Mouse (Mus musculus) left cerebral cortex, postnatal 36 days (tissue): ENCODE measurements at regions not wholly inside any gene's neighbourhood (a gene's known extent, or its start where the extent isn't known, plus 50 kb on each side); places are given as distances from the start of the nearest gene placed in this dataset.

Experiments used
- DNase-seq, 2 experiments: peaks; one replicate each; pipeline ENCODE4 v3.0.0; 2021 to 2022; ENCODE audit warnings: low spot score in 2 of 2, mixed read lengths in 1 of 2
- intact Hi-C: fragments of 180-260 bp; cut with DNase I; formaldehyde crosslinking; loops from one replicate; pipeline ENCODE4 v1.15.1; 2025

DNA sequence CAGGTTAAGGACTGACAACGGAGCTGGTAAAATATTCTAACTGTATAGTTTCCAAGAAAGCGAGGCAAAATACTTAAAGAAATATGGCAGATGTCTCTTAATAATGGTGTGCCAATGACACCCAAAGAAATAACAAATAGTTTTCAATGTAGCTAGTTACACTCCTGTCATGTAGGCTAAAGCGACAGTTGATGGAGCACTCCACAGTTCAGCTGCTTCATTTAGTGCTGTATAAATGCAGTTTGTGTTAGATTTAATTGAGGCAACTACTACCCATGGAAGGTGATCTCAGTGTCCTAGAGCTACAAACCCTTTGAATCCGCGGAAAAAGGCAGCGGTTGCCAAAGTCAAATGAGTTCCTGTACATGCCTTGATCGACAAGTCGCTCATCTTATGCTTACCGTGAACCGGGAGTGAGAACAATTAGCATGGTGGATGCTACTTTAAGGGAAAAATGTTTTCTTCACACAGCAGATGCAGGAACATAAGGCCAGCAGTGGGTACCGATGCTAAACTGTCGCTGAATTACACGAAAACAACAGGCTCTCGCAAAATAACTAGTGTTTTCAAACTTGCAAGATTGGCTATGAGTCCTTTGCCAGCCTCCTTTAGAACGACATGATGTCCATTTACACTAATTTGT lies 961.4 kb downstream of the Mat2b start:
- intact Hi-C loops = no loop called here

DNA sequence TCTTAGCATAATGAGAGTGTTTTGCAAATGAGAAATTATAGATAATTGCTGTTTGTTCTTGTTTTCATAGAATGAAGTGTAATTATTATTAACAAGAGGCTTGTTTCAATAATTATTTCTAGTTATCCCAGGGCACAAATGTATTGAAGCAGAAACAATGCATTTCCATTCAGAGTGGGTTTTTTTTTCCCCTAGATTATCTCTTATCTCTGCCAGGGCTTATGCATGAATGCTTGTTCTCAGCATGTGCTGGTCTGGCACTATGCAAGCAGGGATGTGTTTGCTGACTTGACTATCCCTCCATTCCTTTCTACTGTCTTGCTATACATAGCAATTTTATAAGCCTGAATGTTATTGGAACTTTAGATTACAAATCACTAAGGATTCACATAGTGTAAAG lies 971.4 kb downstream of the Mat2b start:
- intact Hi-C loops = no loop called here
- DNase-seq = no peak

More for the DNA sequence above, 961.4 kb downstream of the Mat2b start:
- DNase-seq = no peak

GRCm38 (mm10) chr11:39678521-39678920 lies 1016.5 kb downstream of the Mat2b start:
- intact Hi-C loops = no loop called here
- no peak for DNase-seq

DNA sequence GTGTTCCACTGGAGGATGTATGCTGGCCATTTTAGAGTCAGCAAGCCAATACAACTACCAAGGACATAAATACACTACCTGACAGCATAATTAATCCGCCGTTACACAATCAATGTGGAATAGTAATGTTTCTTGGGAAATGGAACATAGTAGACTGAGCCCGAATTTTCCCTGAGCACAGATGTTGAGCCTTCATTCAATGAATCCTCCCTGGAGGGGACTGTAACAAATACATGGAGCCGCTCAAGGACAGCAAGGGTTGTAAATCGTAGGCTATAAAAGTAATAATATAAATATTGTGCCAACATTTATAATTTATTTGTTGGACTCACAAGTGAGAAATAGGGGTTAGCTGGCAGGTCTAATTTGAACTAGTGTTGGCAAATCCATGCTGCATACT lies 1041.4 kb downstream of the Mat2b start:
- DNase-seq = no peak
- intact Hi-C loops = no loop called here

GRCm38 (mm10) chr11:39619356-39619755 lies 1075.6 kb downstream of the Mat2b start:
- intact Hi-C loops = no loop called here
- DNase-seq = no peak

DNA sequence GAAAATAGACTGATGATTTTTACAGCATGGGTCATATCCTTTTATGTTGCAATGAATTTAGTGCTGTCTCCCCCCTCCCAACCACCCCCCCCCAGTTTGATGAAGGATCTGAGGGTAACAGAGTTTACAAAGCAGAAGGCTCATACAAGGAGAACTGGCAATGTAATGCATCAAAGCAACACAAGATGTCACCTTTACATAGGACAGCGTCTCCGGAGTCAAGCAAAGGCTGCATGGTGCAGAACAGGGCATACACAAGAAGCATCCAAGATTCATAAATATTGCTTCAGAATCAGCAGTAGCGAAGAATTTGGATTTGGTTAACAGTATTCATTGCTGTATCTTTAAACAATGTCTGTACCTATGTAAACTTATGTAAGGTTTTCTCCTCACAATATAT lies 1079.2 kb downstream of the Mat2b start:
- DNase-seq = no peak

DNA sequence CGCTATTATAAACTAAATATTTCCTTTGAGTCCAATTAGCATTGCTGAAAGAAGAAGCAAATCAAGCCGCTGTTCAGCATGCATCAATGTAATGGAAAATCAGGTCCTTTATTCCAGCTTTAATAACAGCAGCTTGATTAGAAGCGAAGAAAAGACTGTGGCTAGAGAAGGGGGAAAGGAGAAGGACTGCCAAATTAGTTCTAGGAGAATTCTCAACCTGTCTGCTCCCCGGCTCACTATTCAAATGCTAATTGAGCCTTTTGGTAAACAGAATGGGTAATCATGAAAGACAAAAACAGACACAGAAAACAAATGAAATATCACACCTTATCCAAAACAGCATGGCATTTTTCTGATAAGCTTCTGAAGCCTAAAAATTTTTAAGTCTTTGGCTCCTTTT lies 1098.5 kb downstream of the Mat2b start:
- intact Hi-C loops = no loop called here
- DNase-seq = no peak

More for the DNA sequence above, 1079.2 kb downstream of the Mat2b start:
- intact Hi-C loops = no loop called here

DNA sequence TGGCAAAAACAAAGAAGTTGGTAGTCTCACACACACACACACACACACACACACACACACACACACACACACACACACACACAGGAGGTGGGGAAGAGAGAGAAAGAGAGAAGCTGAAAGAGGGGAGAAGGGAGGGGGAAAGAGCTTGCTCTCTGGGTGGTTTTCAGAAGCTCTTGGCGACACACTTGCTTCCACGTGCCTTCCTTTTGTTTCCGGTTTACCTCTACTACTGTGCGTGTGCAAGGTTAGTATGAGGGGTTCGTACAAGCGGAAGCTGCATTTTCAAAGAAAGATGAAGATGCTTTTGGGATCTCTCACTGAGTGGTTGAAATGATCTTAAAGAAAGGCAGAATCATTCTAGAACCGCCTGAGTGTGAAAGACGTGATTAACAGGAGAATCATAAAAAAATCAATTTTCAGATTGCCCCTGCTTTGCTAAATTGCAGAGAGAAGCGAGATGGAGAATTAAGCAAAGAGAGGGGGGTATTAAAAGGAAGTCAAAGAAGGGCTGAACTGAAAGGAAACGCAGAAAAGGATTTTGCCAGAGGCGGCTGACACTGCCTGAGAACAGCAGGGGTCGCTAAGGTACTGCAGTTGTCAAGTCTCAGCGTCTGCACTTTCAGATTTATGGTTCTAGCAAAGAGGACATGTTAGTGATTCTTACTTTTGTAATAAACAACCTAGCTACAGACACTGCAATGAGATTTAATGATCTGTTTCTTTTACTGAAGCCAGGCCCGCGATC lies 1106.2 kb downstream of the Mat2b start:
- intact Hi-C loops = loop anchor here (1.0 to 5.0 kb wide), 3 partner anchors 560 to 1012 kb away; no protein-coding TSS in a partner anchor
- DNase-seq = peak; percentile 62 to 64

GRCm38 (mm10) chr11:39558287-39558686 lies 1136.7 kb downstream of the Mat2b start:
- DNase-seq = no peak
- intact Hi-C loops = no loop called here

DNA sequence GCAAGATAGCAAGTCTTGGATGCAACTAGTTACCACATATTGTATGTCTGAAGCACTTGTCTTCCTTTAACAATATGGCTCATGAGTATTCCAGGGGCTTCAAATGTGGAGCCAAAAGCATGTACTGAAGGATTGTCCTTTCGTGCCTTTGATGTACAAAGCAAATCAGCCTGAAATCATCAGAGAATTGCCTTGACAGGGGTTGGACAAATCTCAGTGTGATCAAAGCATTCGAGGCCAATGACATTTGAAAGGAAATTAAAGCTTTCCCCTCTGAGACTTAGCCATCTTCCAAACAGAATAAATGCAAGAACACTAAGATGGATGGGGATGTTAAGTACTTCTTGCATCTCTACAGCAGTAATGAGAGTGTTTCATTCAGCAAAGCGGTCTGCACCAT lies 1144.9 kb downstream of the Mat2b start:
- DNase-seq = no peak
- intact Hi-C loops = no loop called here

DNA sequence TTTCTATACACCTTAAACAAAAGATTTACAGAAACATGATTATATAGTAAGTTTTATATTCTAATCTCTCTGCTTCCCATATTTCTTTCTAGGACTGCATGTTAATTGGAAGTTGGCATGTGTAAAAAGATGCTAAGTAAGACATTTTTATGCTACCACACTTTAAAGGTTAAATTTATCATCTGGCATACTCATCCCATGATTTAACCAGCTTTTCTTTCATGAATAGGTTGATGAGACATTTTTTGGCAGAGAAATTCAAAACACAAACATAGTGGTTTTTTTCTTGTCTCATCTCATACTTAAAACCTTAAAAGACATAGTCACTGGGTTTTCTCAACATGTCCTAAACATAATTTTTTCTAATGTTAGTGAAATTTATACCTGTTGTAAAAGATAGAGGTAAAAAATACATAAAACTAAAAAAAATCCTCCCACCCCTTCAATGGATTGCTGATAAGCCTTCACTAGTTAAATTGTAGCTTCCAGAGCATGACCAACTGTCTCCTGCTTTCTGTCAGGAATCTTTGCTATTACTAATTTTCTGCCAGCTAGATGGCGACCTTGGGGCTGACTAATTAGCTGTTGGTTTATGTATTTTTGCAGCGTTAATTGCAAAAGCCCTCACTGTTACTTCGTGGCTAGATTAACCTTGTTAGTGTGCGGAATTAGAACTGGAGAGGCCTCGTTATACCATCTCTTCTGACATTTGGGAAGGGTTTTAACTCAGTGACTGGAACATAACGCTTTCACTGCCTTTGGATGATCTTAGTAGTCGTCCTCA lies 1169.9 kb downstream of the Mat2b start:
- DNase-seq = no peak
- intact Hi-C loops = no loop called here

- intact Hi-C loops = no loop called here
- no peak for DNase-seq
Measured at GRCm38 (mm10) chr11:39495253-39495652, 1199.8 kb downstream of the Mat2b start.

DNA sequence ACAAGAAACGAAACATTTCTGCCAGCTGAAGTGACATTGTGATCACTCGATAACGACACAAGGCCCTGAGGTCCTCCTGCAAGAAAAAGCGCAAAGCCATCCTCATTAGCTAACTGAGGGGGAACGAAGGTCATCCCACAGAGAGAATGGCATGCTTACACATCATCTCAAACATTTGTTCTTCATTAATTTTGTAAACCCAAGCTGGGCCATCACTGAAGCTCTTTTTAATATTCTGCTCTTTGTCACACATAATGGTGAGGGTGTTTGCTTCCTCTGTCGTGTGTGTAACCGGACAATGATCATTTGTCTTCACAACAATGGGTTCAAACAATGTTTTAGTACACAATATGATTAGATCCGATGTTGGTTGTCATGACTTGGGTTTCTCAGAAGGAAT lies 1217.9 kb downstream of the Mat2b start:
- intact Hi-C loops = no loop called here
- no peak for DNase-seq

GRCm38 (mm10) chr11:39453329-39453952 lies 1241.6 kb downstream of the Mat2b start:
- intact Hi-C loops = no loop called here
- no peak for DNase-seq

DNA sequence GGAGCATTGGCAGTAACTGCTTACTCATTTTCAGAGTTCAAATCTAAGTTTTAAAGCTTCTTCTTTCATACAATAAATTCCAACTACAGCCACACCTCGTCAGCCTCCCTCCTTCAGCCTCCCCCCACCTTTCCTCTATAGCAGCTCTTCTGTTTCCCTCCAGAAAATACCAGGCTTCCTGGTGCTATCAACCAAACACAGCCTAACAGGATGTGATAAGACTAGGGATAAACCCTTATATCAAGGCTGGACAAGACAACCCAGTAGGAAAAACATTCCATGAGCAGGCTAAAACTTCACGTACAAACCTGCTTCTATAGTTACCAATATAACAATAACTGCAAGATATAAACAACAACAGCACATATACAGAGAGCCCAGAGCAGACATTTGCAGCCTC lies 1248.6 kb downstream of the Mat2b start:
- no peak for DNase-seq
- intact Hi-C loops = no loop called here

GRCm38 (mm10) chr11:39411691-39412090 lies 1283.3 kb downstream of the Mat2b start:
- no peak for DNase-seq
- intact Hi-C loops = no loop called here

- no peak for DNase-seq
- intact Hi-C loops = no loop called here
Measured at GRCm38 (mm10) chr11:39411182-39411581, 1283.8 kb downstream of the Mat2b start.

DNA sequence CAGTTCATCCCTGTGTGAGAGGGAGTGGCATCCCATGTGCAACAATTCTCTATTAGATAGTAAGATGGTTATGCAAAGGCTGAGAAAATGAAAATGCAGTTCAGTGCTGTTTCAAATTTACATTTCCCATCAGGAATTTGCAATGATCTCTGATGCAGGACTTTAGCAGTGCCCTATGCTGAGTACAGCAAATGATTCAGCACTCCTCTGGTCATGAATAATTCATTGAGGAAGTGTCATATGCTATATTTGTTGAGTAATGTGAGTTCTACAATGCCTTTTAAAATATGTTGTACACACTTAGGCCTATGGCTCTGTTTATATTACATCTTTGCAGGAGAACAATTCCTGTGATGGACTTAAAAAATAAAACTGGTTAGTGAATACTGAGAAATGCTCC lies 1330.2 kb downstream of the Mat2b start:
- intact Hi-C loops = no loop called here
- no peak for DNase-seq

DNA sequence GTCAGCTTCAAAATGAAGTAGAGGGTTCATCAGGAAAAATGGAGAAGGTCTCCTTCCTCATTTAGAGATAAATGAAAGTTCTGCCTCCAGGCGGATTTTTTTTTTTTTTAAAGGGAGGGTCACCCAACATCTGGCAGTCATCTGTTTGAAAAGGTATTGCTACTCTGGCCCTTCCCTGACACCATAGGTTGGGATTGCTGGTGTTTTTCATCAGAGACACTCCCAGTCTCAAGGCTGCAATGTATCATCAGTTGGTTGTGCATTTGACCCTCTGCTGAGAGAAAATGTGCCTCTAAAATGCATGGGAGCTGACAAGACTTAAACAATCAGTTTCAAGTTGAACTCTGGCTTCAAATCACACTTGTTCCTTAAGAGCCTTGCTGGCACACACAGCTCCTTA lies 1344.4 kb downstream of the Mat2b start:
- intact Hi-C loops = no loop called here
- DNase-seq = no peak
